Mouse (Mus musculus) heart, postnatal 0 days (tissue): ENCODE results near the gene Zar1l. TPM values are rescaled to one million over a fixed set of nuclear protein-coding genes. Genes with fewer than 3 reads are reported as not detected.
A peak's percentile ranks its signal among the peaks of the same experiment; 100 is the strongest.

ENCODE experiments used
- ATAC-seq: fragments of 200-750 bp; cut with Nextera tagmentation; 2 replicates; pipeline ENCODE4 v1.8.0; 2017; ENCODE audit warnings: low read depth, moderate number of reproducible peaks, moderate library complexity; ENCODE audit not compliant: insufficient read depth
- DNase-seq: peaks from one replicate; pipeline ENCODE4 v3.0.0-alpha.2; 2016; ENCODE audit warnings: low spot score
- H3K27ac ChIP-seq: fragments of 300-500 bp; sonication (generic); 2 replicates; pipeline ENCODE4 v1.5.1; 2014; ENCODE audit warnings: low read depth, mild to moderate bottlenecking
- H3K27me3 ChIP-seq: fragments of 300-500 bp; sonication (generic); 2 replicates; pipeline ENCODE4 v1.6.1; 2014; ENCODE audit warnings: low read length, mixed read lengths; ENCODE audit not compliant: control insufficient read depth, insufficient read depth
- H3K36me3 ChIP-seq: fragments of 300-500 bp; sonication (generic); replicated peaks from 2 replicates; pipeline ENCODE4 v1.6.1; 2014; ENCODE audit warnings: low read length, mixed read lengths; ENCODE audit not compliant: control insufficient read depth, insufficient read depth
- H3K4me1 ChIP-seq: fragments of 300-500 bp; sonication (generic); 2 replicates; pipeline ENCODE4 v1.6.1; 2014; ENCODE audit warnings: antibody characterized with exemption; ENCODE audit not compliant: control insufficient read depth, insufficient read depth
- H3K4me2 ChIP-seq: fragments of 300-500 bp; sonication (generic); 2 replicates; pipeline ENCODE4 v1.6.1; 2014; ENCODE audit warnings: low read depth, mild to moderate bottlenecking, low read length, moderate library complexity
- H3K4me3 ChIP-seq: fragments of 300-500 bp; sonication (generic); 2 replicates; pipeline ENCODE4 v1.5.1; 2014; ENCODE audit warnings: low read depth, low read length
- H3K9ac ChIP-seq: fragments of 300-500 bp; sonication (generic); replicated peaks from 2 replicates; pipeline ENCODE4 v1.6.1; 2014; ENCODE audit warnings: low read depth, low read length, mixed read lengths
- H3K9me3 ChIP-seq: fragments of 300-500 bp; sonication (generic); replicated peaks from 2 replicates; pipeline ENCODE4 v1.6.1; 2016; ENCODE audit warnings: low read length; ENCODE audit not compliant: control insufficient read depth
- CTCF ChIP-seq: IDR thresholded peaks from 2 replicates; pipeline ENCODE4 v1.5.1; 2016; ENCODE audit warnings: antibody characterized with exemption, control low read depth, low read depth
- EP300 ChIP-seq: IDR thresholded peaks from 2 replicates; pipeline ENCODE4 v1.6.1; 2016; ENCODE audit warnings: antibody characterized with exemption, low read depth
- WGBS: fragments of 180-500 bp; shearing (Covaris S2); extraction: QIAGEN DNeasy Blood & Tissue Kit; methylation state at CpG from one replicate; pipeline ENCODE4 v1.1.7; 2014; 5-methylcytosine and 5-hydroxymethylcytosine counted together
- polyA plus RNA-seq: library from polyadenylated mRNA; unstranded; fragments of >200 nt; fragmentation: Nextera tagmentation; extraction: Ambion mirVana; gene quantifications from 2 replicates; pipeline ENCODE4 v1.2.1, GENCODE M21; 2015
- total RNA-seq: library from RNA; depleted of rRNA; stranded (reverse); fragments of >200 nt; gene quantifications from 2 replicates; pipeline ENCODE4 v1.2.3, GENCODE M21; 2014; ENCODE audit warnings: low replicate concordance

The Zar1l gene
- total and polyA plus RNA-seq, 2 experiments from 2014 or later: not detected

DNA sequence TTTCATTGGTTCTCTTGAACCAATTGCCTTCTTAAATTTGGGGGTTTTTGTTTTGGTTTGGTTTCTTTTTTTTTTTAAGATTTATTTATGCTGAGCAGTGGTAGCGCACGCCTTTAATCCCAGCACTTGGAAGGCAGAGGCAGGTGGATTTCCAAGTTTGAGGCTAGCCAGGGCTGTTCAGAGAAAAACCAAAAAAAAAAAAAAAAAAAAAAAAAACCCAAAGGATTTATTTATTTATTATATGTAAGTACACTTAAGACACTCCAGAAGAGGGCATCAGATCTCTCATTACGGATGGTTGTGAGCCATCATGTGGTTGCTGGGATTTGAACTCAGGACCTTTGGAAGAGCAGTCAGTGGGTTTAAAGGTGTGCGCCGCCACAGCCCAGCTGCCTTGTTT lies 42.9 kb upstream of the Zar1l start:
- Histone ChIP-seq H3K4me3 (no peak overlapping the region), H3K4me1 (no peaks in the 10 kb centered on the region), H3K36me3 (peaks cover 50% of the 10 kb centered on the region), H3K27me3 (no peaks in the 10 kb centered on the region), H3K9me3 (no peaks in the 10 kb centered on the region), H3K9ac (no peak overlapping the region), H3K4me2 (no peak overlapping the region), H3K27ac (no peak overlapping the region)
- TF ChIP-seq EP300 (no peak), CTCF (no peak)
- DNase-seq (no peak), ATAC-seq (no peak)
- 94% methylated on average over 5 of the region's 5 CpGs for WGBS

GRCm38 (mm10) chr5:150559519-150560103 lies 41.6 kb upstream of the Zar1l start:
- Histone ChIP-seq H3K4me1 (no peaks in the 10 kb centered on the region), H3K27me3 (no peaks in the 10 kb centered on the region), H3K27ac (peak overlapping the region; percentile 83)

GRCm38 (mm10) chr5:150551637-150552036 lies 33.7 kb upstream of the Zar1l start:
- no peak for DNase-seq
- no peak overlapping the region for H3K27ac ChIP-seq
- H3K4me1 ChIP-seq: no peaks in the 10 kb centered on the region
- H3K4me2 ChIP-seq: no peak overlapping the region
- whole genome bisulfite sequencing: 71% methylated on average over 3 of the region's 3 CpGs
- no peak overlapping the region for H3K9ac ChIP-seq
- no peak for TF ChIP-seq EP300
- TF ChIP-seq CTCF: peak; percentile 10; the same call in 1 of the 2 replicates
- no peak overlapping the region for H3K4me3 ChIP-seq
- no peaks in the 10 kb centered on the region for H3K9me3 ChIP-seq
- no peak for ATAC-seq
- peaks cover 50% of the 10 kb centered on the region for H3K36me3 ChIP-seq
- no peaks in the 10 kb centered on the region for H3K27me3 ChIP-seq

More at GRCm38 (mm10) chr5:150559519-150560103, 41.6 kb upstream of the Zar1l start:
- Histone ChIP-seq H3K9ac (no peak overlapping the region), H3K4me3 (no peak overlapping the region), H3K4me2 (no peak overlapping the region), H3K36me3 (peaks cover 42% of the 10 kb centered on the region), H3K9me3 (no peaks in the 10 kb centered on the region)
- peak; percentile 87 for ATAC-seq
- 40% methylated on average over 6 of the region's 6 CpGs for WGBS
- TF ChIP-seq EP300 (no peak), CTCF (no peak)
- peak; percentile 78 for DNase-seq

DNA sequence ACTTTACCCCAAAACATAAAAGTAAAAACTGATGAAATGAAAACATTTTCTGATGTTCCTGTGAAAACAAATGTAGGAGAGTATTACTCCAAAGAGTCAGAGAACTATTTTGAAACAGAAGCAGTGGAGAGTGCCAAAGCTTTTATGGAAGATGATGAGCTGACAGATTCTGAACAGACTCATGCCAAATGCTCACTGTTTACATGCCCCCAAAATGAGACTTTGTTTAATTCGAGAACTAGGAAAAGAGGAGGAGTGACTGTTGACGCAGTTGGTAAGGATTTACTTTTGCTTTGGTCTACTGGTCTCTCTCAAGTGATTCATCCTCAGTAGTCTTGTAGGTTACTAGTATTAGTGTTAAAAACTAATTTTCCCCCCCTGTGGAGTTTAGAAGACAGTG lies 25.2 kb upstream of the Zar1l start:
- Histone ChIP-seq H3K9ac (no peak overlapping the region), H3K27me3 (no peaks in the 10 kb centered on the region), H3K27ac (no peak overlapping the region), H3K4me2 (no peak overlapping the region), H3K9me3 (no peaks in the 10 kb centered on the region), H3K4me1 (no peaks in the 10 kb centered on the region), H3K4me3 (no peak overlapping the region), H3K36me3 (peaks cover 16% of the 10 kb centered on the region)
- no peak for DNase-seq
- WGBS: 78% methylated on average over 2 of the region's 2 CpGs
- no peak for ATAC-seq
- TF ChIP-seq CTCF (no peak), EP300 (no peak)

DNA sequence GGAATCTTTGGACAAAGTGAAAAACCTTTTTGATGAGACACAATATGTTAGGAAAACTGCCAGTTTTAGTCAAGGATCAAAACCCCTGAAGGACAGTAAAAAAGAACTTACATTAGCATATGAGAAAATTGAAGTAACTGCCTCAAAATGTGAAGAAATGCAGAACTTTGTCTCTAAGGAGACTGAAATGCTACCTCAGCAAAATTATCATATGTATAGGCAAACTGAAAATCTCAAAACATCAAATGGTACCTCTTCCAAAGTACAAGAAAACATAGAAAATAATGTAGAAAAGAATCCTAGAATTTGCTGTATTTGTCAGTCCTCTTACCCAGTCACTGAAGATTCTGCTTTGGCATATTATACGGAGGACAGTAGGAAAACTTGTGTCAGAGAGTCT lies 23.3 kb upstream of the Zar1l start:
- Histone ChIP-seq H3K9ac (no peak overlapping the region), H3K27ac (no peak overlapping the region), H3K4me1 (no peaks in the 10 kb centered on the region), H3K27me3 (no peaks in the 10 kb centered on the region), H3K4me2 (no peak overlapping the region), H3K4me3 (no peak overlapping the region), H3K36me3 (peaks cover 25% of the 10 kb centered on the region), H3K9me3 (no peaks in the 10 kb centered on the region)
- TF ChIP-seq CTCF: no peak
- no peak for TF ChIP-seq EP300
- DNase-seq: no peak
- ATAC-seq: no peak
- WGBS: 94% methylated on average over 1 of the region's 1 CpGs

- ATAC-seq (no peak), DNase-seq (no peak)
- no peak overlapping the region for H3K9ac ChIP-seq
- 77% methylated on average over 2 of the region's 2 CpGs for WGBS
- H3K4me1 ChIP-seq: no peaks in the 10 kb centered on the region
- H3K27me3 ChIP-seq: no peaks in the 10 kb centered on the region
- H3K36me3 ChIP-seq: peaks cover 6% of the 10 kb centered on the region; the same call in 1 of the 2 replicates
- H3K4me3 ChIP-seq: no peak overlapping the region
- H3K27ac ChIP-seq: no peak overlapping the region
- H3K9me3 ChIP-seq: no peaks in the 10 kb centered on the region
- no peak for TF ChIP-seq EP300
- TF ChIP-seq CTCF: no peak
- no peak overlapping the region for H3K4me2 ChIP-seq
Measured at GRCm38 (mm10) chr5:150525239-150525638, 7.3 kb upstream of the Zar1l start.
